Comparison of ENCODE assay signal across 13 mouse cellular contexts in the genomic region with DNA sequence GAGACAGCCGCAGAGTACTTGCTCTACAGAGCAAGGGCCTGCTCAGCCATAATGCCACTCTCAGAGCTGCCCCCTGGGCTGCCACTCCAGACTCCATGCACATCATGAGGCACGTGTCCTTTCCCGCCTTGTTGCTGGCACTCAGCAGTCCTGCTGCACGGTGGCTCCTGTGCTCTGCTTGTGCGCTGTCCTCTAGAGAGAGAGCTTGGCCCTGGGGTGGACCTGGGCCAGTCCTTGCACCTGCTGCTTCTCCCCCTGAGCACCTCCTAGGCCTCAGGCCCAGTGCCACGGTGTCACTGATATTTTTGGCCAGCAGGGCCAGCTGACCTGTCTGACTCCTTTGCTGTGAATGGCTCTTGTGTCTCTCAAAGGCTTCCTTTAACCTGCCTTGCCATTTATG. TPM values are rescaled to one million over a fixed set of nuclear protein-coding genes. Genes with fewer than 3 reads are reported as not detected.
DNase-seq lines count a peak whose midpoint lies in the region; ATAC-seq lines count a peak whose summit lies in the region.
"Had no signal": no experiment of that assay in that cellular context is flagged by ENCODE, and none has a peak within 500 bp of the region (broad histone marks: within the 10 kb centered on the region; RNA-seq: fewer than 3 reads in every experiment).

No protein-coding gene starts in this region.

- no peaks in the 10 kb centered on the region for H3K9me3 ChIP-seq in neural tube, embryonic 13.5 days
- H3K9me3 ChIP-seq in heart, embryonic 13.5 days = no peaks in the 10 kb centered on the region
- H3K9me3 ChIP-seq: liver, embryonic 12.5 days; midbrain, embryonic 15.5 days had no signal

- H3K4me3 ChIP-seq in neural tube, embryonic 13.5 days = no peak overlapping the region
- no peak overlapping the region for H3K4me3 ChIP-seq in heart, embryonic 13.5 days
- H3K4me3 ChIP-seq: liver, embryonic 12.5 days; midbrain, embryonic 15.5 days had no signal

- peak; percentile 89 for DNase-seq in gastrocnemius, adult 18-20 months (ENCODE audit: low spot score)
- DNase-seq in gastrocnemius, postnatal 4 days (ENCODE audit: low spot score in 2 of 2) = no peak
- no peak for DNase-seq in neural tube, embryonic 10.5 days (ENCODE audit: extremely low spot score, low spot score)
- DNase-seq in spleen, adult 18-20 months = no peak
- DNase-seq in B cell, adult 2 months = no peak
- DNase-seq in spleen, adult 12 weeks (ENCODE audit: low spot score) = no peak
- DNase-seq: adrenal gland, postnatal 25 days; layer of hippocampus, adult 9-11 months had no signal

- 0 out of 2 replicates have a peak overlapping the region, but pooled peaks have one; percentile 8 for H3K9ac ChIP-seq in neural tube, embryonic 13.5 days
- peak overlapping the region; percentile 47; the same call in 1 of the 2 replicates for H3K9ac ChIP-seq in heart, embryonic 13.5 days
- H3K9ac ChIP-seq: liver, embryonic 12.5 days; midbrain, embryonic 15.5 days had no signal

- H3K27ac ChIP-seq in neural tube, embryonic 13.5 days (replicated peaks) = no peak overlapping the region
- H3K27ac ChIP-seq in heart, embryonic 13.5 days (replicated peaks) = peak overlapping the region; percentile 73
- H3K27ac ChIP-seq: liver, embryonic 12.5 days; midbrain, embryonic 15.5 days had no signal

- no peak for ATAC-seq in neural tube, embryonic 13.5 days (ENCODE audit: low read depth)
- ATAC-seq in heart, embryonic 13.5 days (ENCODE audit: extremely low read depth, insufficient number of reproducible peaks, low FRiP score, low TSS enrichment) = no peak
- ATAC-seq: forebrain, embryonic 14.5 days; liver, embryonic 12.5 days; midbrain, embryonic 15.5 days had no signal

- H3K4me1 ChIP-seq in neural tube, embryonic 13.5 days (replicated peaks) = peaks cover 15% of the 10 kb centered on the region; the same call in 1 of the 2 replicates
- peaks cover 47% of the 10 kb centered on the region for H3K4me1 ChIP-seq in heart, embryonic 13.5 days

- H3K4me2 ChIP-seq in neural tube, embryonic 13.5 days = no peak overlapping the region
- H3K4me2 ChIP-seq in heart, embryonic 13.5 days = no peak overlapping the region
- H3K4me2 ChIP-seq: liver, embryonic 12.5 days; midbrain, embryonic 15.5 days had no signal

- peaks cover 17% of the 10 kb centered on the region for H3K36me3 ChIP-seq in neural tube, embryonic 13.5 days
- peaks cover 23% of the 10 kb centered on the region for H3K36me3 ChIP-seq in heart, embryonic 13.5 days
- H3K36me3 ChIP-seq: midbrain, embryonic 15.5 days had no signal

- no peaks in the 10 kb centered on the region for H3K27me3 ChIP-seq in neural tube, embryonic 13.5 days
- H3K27me3 ChIP-seq in heart, embryonic 13.5 days (replicated peaks) = no peaks in the 10 kb centered on the region
- H3K27me3 ChIP-seq: liver, embryonic 12.5 days; midbrain, embryonic 15.5 days had no signal

- 87% methylated on average over 6 of the region's 6 CpGs for WGBS in neural tube, embryonic 13.5 days
- 62% methylated on average over 6 of the region's 6 CpGs for WGBS in heart, embryonic 13.5 days

RNA-seq across cellular contexts. Expression of a gene that starts 23.2 kb away (rescaled TPM):
- 1 to 10 TPM; 2.6 to 3.2 TPM for total RNA-seq in gastrocnemius, adult 18-20 months (2021)
- 10 to 100 TPM; 22.8 to 31.3 TPM for total RNA-seq in gastrocnemius, postnatal 4 days (2021)
- 113 and 115 TPM in 2 replicates for polyA plus RNA-seq in neural tube, embryonic 13.5 days (2015; fragmentation: Nextera tagmentation; extraction: Ambion mirVana)
- 135 and 145 TPM in 2 replicates for polyA plus RNA-seq in heart, embryonic 13.5 days (2015; fragmentation: Nextera tagmentation; extraction: Ambion mirVana)

RNA-seq across cellular contexts. Expression of a gene that starts 31.7 kb away (rescaled TPM):
- total RNA-seq in gastrocnemius, adult 18-20 months (2021) = 10 to 100 TPM; 12.5 to 21.8 TPM
- 10 to 100 TPM; 16.1 to 18.2 TPM for total RNA-seq in gastrocnemius, postnatal 4 days (2021)
- 15.6 and 16.5 TPM in 2 replicates for polyA plus RNA-seq in neural tube, embryonic 13.5 days (2015; fragmentation: Nextera tagmentation; extraction: Ambion mirVana)
- polyA plus RNA-seq in heart, embryonic 13.5 days (2015; fragmentation: Nextera tagmentation; extraction: Ambion mirVana) = 11.6 and 12.5 TPM in 2 replicates

RNA-seq across cellular contexts. Expression of a gene that starts 37.7 kb away (rescaled TPM):
- total RNA-seq in gastrocnemius, adult 18-20 months (2021) = 10 to 100 TPM; 11.6 to 19.4 TPM
- 10 to 100 TPM; 49.6 to 60.7 TPM for total RNA-seq in gastrocnemius, postnatal 4 days (2021)
- polyA plus RNA-seq in neural tube, embryonic 13.5 days (2015; fragmentation: Nextera tagmentation; extraction: Ambion mirVana) = 117 and 141 TPM in 2 replicates
- 63.3 and 70.9 TPM in 2 replicates for polyA plus RNA-seq in heart, embryonic 13.5 days (2015; fragmentation: Nextera tagmentation; extraction: Ambion mirVana)

RNA-seq across cellular contexts. Expression of a gene that starts 43.2 kb away (rescaled TPM):
- total RNA-seq in gastrocnemius, adult 18-20 months (2021) = 10 to 100 TPM; 76.3 to 80.6 TPM
- total RNA-seq in gastrocnemius, postnatal 4 days (2021) = 10 to 100 TPM; 57.6 to 60.7 TPM
- polyA plus RNA-seq in neural tube, embryonic 13.5 days (2015; fragmentation: Nextera tagmentation; extraction: Ambion mirVana) = 46.7 and 46.9 TPM in 2 replicates
- 65.8 and 71.2 TPM in 2 replicates for polyA plus RNA-seq in heart, embryonic 13.5 days (2015; fragmentation: Nextera tagmentation; extraction: Ambion mirVana)

RNA-seq across cellular contexts. Expression of a gene that starts 43.5 kb away (rescaled TPM):
- 100 to 1,000 TPM; 103 to 105 TPM for total RNA-seq in gastrocnemius, adult 18-20 months (2021)
- 100 to 1,000 TPM; 162 to 184 TPM for total RNA-seq in gastrocnemius, postnatal 4 days (2021)
- polyA plus RNA-seq in neural tube, embryonic 13.5 days (2015; fragmentation: Nextera tagmentation; extraction: Ambion mirVana) = 347 and 358 TPM in 2 replicates
- 240 and 251 TPM in 2 replicates for polyA plus RNA-seq in heart, embryonic 13.5 days (2015; fragmentation: Nextera tagmentation; extraction: Ambion mirVana)

Comparison
In these comparisons a context has a peak if more than half of its experiments do, and no peak if none do; other contexts are left out.
1. RNA of a gene that starts 23.2 kb away (total RNA-seq): 22.8 to 31.3 TPM in gastrocnemius, postnatal 4 days; 2.6 to 3.2 TPM in gastrocnemius, adult 18-20 months; every median in the first group is over 4 times any median in the second.